Mouse (Mus musculus): ENCODE data around the gene Zfp420.
"Not testable (repeated sequence)": the region's sequence is repeated elsewhere in the genome, so short reads cannot be mapped to it uniquely, and the experiment has no call there.

Zfp420 gene

GRCm38 (mm10) chr7:29859532-29860517, at the start of gene Zfp420:
Gene Zfp420 (plus strand): TSS chr7:29859979.
- DNase-seq, result peak; percentile 94

GRCm38 (mm10) chr7:29812244-29812643, 47.5 kb upstream of the Zfp420 start:
- no peak for DNase-seq

- DNase-seq, result no peak
Measured at GRCm38 (mm10) chr7:29814381-29814780, 45.4 kb upstream of the Zfp420 start.

- DNase-seq, result no peak
Measured at GRCm38 (mm10) chr7:29815061-29815784, 44.6 kb upstream of the Zfp420 start.

- peak; percentile 95 for DNase-seq
Measured at GRCm38 (mm10) chr7:29815910-29816429, 43.8 kb upstream of the Zfp420 start, which contains the start of gene Zfp790. Gene Zfp790 (plus strand): TSS chr7:29816114.

- DNase-seq, result peak; percentile 88
Measured at GRCm38 (mm10) chr7:29818619-29819254, 41.0 kb upstream of the Zfp420 start.

GRCm38 (mm10) chr7:29828001-29828400, 31.8 kb upstream of the Zfp420 start:
- no peak for DNase-seq

GRCm38 (mm10) chr7:29829804-29830203, 30.0 kb upstream of the Zfp420 start:
- DNase-seq, result no peak

- no peak for DNase-seq
Measured at GRCm38 (mm10) chr7:29836816-29837215, 23.0 kb upstream of the Zfp420 start.

GRCm38 (mm10) chr7:29839256-29839655, 20.5 kb upstream of the Zfp420 start:
- no peak for DNase-seq

- no peak for DNase-seq
Measured at GRCm38 (mm10) chr7:29842105-29842504, 17.7 kb upstream of the Zfp420 start.

- DNase-seq, result no peak
Measured at GRCm38 (mm10) chr7:29844616-29845015, 15.2 kb upstream of the Zfp420 start.

- DNase-seq, result no peak
Measured at GRCm38 (mm10) chr7:29852831-29853218, 7.0 kb upstream of the Zfp420 start.

- DNase-seq, result peak; percentile 88
Measured at GRCm38 (mm10) chr7:29853219-29853842, 6.4 kb upstream of the Zfp420 start, which contains the start of gene Zfp940. Gene Zfp940 (minus strand): TSS chr7:29853669.

GRCm38 (mm10) chr7:29861660-29862059, 1.9 kb downstream of the Zfp420 start:
- DNase-seq, result no peak

- DNase-seq, result no peak
Measured at GRCm38 (mm10) chr7:29874256-29874655, 14.5 kb downstream of the Zfp420 start.

GRCm38 (mm10) chr7:29877561-29877960, 17.8 kb downstream of the Zfp420 start:
- DNase-seq, result not testable (repeated sequence)

GRCm38 (mm10) chr7:29880056-29880455, 20.3 kb downstream of the Zfp420 start:
- no peak for DNase-seq

- DNase-seq, result peak; percentile 61
Measured at GRCm38 (mm10) chr7:29880916-29881315, 21.1 kb downstream of the Zfp420 start.

GRCm38 (mm10) chr7:29890501-29890900, 30.7 kb downstream of the Zfp420 start:
- DNase-seq, result no peak

GRCm38 (mm10) chr7:29892756-29893155, 33.0 kb downstream of the Zfp420 start:
- no peak for DNase-seq

- no peak for DNase-seq
Measured at GRCm38 (mm10) chr7:29898351-29898750, 38.6 kb downstream of the Zfp420 start.

Data from lung, postnatal 10 days (tissue).